Mouse (Mus musculus) Muller cell, postnatal 12 days (primary cell): Measurements from ENCODE around the gene Rcbtb2.

Experiments
- DNase-seq: peaks from one replicate; pipeline ENCODE4 v3.0.0-alpha.2; 2015; ENCODE audit errors: inconsistent ontology term

The Rcbtb2 gene

DNA sequence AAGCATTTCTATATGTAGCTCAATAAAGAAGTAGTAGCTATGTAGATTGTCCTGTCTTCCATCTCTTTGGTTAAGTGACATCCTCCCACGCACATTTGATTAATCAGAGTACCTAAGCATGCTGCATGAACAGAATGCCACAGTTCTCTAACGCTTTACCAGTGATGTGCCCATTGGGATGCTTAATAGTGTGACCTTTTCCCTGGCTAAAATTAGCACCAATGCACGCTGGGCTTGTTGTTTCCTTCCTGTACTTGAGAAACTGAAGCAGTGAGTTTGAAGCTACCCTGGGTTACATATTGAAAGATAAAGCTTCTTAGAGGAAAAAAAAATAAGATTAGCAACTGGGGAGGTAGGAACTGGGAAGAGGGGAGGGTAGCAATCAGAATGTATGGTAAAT, 81.2 kb downstream of the Rcbtb2 start:
- no peak for DNase-seq

DNA sequence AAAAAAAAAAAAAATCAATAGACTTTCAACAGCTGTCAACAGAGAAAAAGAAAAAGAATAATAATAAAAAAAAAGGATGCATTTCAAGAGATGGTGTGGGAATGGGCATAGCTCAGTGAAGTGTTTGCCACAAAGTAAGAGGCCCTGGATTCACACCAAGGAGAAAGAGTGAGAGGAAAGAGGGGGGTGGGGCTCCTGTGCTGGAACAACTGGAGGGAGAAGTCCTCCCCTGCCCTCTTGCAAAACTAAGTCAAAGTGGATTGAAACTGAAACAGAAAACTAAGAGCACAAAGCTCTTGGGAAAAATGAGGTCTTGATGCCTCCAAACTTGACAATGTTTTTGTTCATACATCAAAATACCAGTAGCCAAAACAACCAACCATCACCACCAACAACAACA, 86.4 kb downstream of the Rcbtb2 start:
- no peak for DNase-seq

DNA sequence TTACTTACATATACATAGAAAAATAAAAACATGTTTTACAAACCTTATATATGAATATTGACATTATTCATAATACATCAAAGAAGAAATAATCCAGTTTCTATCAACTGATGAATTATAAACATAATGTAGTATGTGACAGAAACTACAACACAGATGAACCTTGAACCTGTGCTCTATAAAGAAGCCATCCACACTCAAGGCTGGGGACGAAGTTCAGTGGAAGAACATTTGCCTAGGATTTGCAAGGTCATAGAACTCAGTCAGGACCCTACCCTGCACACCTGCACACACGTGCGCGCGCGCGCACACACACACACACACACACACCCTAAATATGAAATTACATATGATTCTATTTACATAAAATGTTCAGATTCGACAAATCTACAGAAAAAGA, 87.4 kb downstream of the Rcbtb2 start:
- no peak for DNase-seq

DNA sequence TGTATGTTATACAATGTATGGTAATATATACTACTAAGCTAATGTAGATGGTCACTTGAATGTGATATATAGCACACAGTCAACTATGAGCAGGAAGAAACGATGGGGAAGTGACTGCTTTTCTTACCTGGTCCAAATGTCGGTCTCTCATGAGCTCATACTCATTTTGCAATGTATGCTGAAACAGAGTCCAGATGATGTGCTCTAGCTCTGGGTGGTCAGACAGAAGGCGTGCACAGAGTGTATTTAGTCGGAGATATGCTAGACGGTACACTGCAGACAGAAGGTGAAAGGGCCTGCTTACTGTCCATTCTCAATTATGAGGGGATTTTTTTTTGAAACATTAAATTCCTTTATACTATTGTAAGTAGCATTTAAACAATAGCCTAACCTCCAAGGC, 88.6 kb downstream of the Rcbtb2 start:
- DNase-seq, result no peak

DNA sequence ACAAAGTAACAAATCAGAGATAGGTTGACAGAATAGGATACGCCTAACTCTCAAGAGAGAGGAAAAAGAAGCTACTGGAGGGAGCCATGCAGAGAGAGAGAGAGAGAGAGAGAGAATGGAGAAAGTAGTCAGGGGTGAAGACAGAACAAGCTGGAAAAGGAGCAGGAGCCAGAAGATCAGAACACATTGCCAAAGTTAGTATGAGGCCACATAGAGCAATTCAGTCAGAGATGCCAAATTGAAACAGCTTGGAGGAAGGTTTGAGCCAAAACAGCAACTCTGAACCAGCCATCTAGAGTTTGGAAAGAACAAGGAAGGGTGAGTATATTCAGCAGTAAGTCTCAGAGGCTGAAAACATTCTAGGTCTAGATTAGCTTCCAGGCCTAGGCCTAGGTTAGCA, 94.2 kb downstream of the Rcbtb2 start:
- no peak for DNase-seq

DNA sequence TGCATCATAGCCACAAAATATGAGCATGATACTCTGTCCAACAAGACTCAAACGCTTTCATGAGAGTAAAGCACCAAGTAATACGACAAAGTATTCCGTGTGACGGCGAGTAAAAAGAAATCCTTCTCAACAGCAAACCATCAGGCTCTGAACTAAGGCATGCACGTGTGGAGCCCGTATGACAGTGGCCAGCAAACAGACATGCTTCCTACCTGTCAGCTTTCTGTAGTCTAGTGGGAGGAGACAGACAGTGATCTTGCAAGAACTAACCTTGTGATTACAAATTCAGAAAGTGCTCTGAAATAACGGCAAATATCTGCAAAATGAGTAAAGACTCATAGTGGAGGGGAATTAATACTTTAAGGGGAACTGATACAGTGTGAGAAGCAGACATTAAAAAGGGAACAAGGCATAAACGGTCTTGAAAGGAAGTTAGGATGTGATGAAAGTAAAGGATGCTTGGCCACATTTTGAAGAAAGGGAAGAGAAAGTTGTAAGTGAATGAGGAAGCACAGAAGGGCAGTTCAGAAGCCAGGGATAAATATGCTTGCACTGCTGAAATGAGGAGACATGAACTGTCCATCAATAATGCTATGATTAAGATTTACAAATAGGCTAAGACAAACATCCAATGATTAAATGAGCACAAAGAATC, 99.6 kb downstream of the Rcbtb2 start:
- DNase-seq, result no peak

DNA sequence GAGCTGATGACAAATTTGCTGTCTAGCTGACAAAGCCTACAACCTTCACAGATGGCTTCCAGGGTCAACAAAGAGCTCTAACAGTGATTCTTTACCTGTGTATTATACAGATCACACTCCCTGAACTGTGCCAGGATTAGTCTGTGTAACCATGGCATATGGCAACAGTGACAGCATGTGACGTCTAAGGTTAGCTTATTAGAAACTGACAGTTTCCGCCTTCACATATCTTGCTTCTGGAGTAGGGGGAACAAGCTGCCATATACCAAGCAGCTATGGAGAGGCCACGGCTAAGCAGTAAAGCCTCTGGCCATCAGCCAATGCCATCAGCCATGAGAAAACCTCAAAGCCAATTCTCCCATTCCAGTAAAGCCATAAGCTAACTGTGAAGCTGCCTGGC, 103.5 kb downstream of the Rcbtb2 start:
- no peak for DNase-seq

DNA sequence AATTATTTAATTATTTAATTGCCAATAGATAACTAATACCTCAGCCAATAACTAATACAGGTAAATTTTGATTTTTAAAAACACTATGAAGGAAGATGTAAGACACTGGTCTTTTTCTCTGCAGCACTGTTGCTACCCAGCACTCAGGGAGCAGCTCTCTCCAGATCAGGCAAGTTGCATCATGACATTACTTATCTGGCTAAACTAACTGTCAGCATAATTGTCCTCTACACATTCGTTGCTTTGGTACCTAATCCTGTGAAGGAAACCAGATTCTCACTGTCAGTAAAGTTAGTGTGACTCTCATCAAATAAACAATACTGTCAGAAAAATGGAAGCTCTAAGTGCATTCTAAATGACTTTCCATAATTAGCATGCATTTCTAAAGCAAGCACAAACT, 104.0 kb downstream of the Rcbtb2 start:
- no peak for DNase-seq

DNA sequence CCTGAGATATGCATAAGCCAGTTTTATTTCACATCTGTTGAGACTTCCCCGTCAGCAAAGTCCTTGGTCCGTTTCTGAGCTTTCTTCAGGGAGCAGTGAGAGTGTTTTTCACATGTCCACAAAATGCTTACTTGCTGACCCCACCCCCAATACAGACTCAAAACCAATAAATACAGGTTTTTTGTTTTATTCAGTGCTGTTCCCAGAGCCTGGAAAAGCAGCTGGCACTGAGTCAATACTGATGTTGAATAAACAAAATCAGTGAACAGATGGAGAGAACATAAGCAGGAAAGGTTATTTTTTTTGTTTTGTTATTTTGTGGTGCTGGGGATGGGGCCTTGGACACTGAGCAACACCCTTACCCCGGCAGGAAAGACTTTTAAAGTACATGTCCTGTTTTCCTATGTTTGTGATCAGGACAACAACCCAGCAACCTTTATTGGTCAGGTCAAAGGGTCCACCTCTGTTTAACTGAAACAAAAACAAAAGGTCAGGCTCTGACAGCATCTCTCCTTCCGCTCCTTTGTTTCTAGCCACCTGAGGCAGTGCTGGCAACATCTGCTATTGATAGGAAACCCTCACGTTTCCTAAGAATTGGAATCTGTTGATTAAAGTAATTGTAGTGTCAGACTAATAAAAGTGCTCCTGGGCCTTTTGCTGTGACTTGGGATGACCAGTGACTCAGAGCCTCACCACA, 108.6 kb downstream of the Rcbtb2 start:
- no peak for DNase-seq

DNA sequence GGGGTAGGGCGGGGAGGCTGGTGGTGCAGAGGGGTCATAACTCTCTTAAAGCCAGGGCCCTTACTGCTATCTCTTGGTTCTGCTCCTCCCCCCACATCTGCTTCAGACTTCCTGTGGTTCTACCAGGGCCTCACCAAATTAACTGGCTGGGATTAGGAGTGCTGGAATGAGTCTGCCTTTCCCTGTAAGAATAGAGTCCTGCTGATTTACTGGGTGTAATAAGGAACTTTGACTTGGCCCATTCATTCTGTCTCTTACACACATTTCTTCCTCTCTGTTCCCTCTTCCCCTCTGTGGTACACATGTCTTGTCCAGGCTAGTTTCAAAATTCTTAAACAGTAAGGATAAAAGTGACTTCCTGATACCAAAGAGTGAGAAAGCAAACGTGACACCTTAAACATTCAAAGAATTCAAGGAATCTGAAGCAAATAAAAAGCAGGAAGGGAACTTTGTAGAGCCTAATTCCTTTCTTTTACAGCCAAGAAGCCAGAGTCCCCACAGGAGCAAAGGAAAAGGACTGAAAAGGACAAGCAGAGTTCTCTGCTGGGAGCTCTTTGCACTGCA, 111.7 kb downstream of the Rcbtb2 start:
- peak; percentile 88 for DNase-seq

DNA sequence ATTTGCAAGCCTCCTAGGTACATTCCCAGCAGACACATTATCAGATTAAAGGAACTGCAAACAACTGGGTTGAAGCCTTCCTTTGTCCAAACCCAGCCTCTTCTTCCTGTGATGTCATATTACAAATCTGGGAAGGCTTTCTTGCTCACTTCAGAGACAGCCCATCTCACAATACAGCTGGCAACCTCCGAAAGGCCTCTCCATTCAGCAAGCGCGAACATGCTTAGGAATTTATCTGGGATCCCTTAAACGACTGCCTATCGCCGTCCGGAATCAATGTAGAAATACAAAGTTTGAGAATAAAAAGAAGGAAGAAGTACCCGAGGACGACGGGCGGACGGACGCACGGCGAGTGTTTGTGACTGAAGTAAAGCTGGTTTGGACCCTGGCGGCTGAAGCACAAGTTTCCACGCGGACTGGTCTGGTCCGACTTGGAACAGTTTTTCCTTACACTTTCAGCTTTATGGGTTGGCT, 115.0 kb downstream of the Rcbtb2 start, which contains the start of gene Lpar6:
Lpar6 (plus strand) TSS at position 48 of the 474 bp plus-strand sequence.
- DNase-seq, result peak; percentile 85

DNA sequence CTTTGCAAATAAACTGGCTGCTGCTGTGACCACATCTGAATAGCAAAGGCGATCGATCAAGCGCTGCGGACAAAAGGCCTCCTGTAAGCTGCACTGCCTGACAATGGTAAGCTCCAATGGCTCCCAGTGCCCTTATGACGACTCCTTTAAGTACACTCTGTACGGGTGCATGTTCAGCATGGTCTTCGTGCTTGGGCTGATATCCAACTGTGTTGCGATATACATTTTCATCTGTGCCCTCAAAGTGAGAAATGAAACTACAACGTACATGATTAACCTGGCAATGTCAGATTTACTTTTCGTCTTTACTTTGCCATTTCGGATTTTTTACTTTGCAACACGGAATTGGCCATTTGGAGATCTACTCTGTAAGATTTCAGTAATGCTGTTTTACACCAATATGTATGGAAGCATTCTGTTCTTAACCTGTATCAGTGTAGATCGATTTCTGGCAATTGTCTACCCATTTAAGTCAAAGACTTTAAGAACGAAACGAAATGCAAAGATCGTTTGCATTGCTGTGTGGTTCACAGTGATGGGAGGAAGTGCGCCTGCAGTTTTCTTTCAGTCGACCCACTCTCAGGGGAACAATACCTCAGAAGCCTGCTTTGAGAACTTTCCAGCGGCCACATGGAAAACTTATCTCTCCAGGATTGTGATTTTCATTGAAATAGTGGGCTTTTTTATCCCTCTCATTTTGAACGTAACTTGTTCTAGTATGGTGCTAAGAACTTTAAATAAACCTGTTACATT, 115.8 kb downstream of the Rcbtb2 start:
- peak; percentile 61 for DNase-seq

DNA sequence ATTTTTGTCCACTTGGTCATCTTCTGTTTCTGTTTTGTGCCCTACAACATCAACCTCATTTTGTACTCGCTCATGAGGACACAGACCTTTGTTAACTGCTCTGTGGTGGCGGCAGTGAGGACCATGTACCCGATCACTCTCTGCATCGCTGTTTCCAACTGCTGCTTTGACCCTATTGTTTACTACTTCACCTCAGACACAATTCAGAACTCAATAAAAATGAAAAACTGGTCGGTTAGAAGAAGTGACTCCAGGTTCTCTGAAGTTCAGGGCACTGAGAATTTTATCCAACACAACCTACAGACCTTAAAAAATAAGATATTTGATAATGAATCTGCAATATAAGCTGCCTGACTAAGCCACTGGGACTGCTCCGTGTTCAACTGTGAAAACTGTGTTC, 116.5 kb downstream of the Rcbtb2 start:
- peak; percentile 42 for DNase-seq

DNA sequence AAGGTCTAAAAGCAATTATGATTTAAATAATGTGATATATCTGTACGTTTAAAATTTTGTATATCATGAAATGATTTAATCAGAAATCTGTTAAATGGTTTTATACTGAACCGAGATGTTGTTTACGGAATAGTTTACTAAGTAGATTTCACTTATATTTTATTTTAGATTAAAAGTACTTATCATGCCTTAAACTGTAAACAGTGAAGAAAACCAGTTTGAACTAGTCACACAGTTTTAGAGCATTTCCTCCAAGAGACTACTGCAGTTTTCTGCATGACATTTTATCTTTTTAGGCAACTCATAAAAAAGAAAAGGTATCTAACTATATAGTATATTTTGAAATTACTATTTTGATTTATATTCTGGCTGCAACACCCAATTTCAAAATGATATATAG, 117.0 kb downstream of the Rcbtb2 start:
- peak; percentile 14 for DNase-seq

DNA sequence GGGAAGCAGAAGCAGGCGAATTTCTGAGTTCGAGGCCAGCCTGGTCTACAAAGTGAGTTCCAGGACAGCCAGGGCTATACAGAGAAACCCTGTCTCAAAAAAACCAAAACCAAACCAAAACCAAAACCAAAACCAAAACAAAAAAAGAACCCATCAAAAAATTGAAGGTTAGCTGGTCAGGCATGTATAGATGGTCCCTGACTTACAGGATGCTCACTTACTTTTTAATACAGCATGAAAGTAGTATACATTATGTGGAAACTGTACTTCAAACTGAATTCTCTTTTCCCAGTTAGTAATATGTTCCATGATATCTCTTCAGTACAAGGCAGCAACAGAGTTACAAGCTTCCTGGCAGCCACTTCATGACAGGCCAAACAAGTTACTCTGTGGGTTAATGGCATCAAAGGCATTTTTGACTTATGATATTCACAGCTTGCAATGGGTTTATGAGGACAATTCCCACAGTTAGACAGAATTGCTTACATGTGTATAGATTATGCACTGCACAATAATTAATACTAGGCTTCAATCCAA, 121.3 kb downstream of the Rcbtb2 start:
- DNase-seq, result peak; percentile 78

DNA sequence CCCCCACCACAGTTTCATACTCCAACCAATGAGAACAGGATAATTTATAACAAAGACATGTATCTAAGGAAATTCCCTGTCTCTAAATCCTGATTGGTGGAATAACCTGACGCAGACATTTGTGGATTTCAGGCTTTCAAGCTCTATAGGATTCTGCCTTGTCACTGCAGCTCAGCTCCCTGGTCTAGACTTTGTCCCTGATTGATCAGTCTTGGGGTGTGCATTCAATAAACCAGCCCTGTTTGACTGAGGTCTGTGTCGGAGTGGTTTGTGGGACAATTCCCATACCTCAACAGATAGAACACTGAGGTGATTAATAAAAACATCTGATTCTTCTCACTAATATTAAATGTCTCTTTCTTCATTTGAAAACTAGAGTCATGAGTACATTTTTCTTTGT, 127.2 kb downstream of the Rcbtb2 start:
- no peak for DNase-seq

DNA sequence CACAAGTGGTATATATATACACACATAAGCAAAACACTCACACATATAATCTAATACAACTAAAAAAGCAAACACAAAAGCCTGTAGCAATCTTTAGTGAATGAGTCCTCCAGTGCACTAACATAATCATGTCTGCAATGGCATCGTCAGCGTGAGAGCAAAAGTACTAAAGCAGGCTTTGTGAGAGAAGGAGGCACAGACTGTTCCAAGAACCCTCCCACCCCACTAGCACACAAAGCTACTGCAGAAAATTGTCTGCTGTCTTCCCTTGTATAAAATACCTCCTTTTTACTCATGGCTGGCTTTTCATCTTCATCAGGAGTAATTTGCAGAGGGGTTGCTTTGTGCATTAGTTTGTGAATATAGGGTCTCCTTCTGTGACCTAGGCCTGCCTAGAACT, 129.4 kb downstream of the Rcbtb2 start:
- DNase-seq, result no peak

DNA sequence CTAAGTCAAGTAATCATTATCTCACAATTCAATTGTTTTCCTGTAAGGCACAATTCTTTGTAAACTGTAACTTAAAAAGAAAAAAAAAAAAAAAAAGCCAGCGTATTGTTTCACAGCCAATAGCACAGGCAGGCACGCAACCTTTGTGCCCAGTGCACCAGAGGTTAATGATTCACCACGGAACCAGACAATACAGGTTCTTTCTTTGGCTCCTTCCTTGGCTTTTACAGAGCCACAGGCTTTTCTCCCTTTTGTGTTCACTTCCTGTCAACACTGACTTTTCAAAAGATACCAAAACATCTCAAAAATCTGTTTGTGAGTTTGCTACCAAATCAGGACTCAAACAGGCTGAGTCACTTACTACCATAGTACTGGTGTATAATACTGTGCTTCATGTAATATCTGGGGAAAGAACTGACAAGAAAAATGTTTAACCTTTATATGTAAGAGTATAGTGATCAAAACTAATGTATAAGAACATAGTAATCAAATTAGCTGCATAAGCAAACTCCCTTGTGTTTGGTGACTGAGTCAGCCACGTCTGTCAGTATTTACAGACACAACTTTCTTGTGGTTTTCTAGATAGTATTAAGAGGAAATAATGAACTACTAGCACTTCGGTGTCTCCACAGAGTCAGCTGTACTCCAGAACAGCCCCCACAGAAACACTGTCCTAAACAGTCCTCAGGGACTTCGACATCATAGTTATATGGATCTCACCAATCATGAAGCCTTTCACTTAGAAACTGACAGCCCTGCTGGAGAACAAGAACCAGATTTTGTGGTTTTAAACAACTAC, 130.8 kb downstream of the Rcbtb2 start:
- peak; percentile 68 for DNase-seq

DNA sequence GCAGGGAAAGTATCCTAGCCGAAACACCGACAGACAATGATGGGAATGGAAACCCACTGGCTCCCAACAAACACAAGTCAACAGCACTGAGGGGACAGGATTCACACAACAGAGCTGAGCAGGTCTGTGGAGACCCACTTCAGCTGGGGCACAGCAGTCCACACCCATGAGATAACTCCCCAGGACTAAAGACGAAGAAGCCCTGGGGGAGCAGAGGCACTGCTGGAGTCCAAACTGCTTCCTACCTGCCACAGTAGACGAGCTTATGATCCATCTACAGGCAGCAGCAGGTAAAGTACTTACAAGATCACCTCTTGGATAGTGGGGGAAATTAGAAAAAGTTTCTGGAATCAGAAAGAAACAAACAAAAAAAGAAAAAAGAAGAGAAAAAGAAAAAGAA, 131.6 kb downstream of the Rcbtb2 start:
- DNase-seq, result no peak

DNA sequence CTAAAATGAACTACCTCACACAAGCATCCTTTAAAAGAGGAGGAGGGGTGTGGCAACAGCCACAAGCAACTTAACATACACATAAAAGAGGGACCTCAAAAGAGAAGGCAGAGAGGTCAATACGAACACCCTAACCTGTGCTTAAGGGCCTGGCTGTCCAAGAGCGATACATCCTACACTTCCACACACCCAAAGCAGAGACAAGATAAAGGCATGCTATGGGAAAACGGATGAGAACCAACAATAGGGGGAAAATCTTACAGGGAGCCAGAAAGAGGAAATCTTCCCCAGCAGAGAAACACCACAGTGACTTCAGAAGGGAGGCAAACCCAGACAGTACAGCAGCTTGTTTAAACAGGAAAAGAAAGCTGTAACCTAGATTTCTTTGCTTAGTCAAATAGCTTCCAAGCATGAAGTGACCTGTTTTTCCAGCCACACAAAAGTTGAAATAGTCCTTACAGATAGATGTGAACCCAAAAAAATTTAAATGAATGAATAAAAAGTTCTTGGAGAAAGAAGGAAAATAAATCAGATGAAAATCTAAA, 132.7 kb downstream of the Rcbtb2 start:
- no peak for DNase-seq

DNA sequence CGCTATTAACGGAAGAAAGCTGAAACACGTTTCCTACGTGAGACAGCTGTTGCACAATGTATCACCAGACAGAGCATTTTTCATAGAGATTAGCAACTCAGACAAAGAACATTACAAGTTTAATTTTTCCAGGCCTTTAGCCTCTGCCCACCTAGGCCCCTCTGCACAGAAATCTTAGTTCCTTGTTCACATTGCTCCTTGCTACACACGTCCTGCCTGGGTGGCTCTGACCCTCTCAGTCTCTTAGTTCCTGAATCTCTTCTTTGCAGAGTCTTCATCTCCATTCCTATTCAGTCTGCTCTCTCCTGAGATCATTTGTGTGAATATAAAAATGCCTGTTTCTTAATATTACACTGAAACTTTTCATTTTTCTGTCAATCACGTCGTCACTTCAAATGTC, 134.5 kb downstream of the Rcbtb2 start:
- no peak for DNase-seq
